Mouse (Mus musculus) CH12.LX (cell line): ENCODE measurements at regions not wholly inside any gene's neighbourhood (a gene's known extent, or its start where the extent isn't known, plus 50 kb on each side); places are given as distances from the start of the nearest gene placed in this dataset.

Experiments
- DNase-seq: peaks from one replicate; pipeline ENCODE4 v3.0.0-alpha.2; 2013; ENCODE audit errors: extremely low read depth
- H3K27ac ChIP-seq: 2 replicates; pipeline ENCODE4 v1.5.1; 2012; ENCODE audit warnings: low read depth, mild to moderate bottlenecking, control low read depth, moderate library complexity; ENCODE audit not compliant: insufficient read depth
- H3K27me3 ChIP-seq: replicated peaks from 2 replicates; pipeline ENCODE3; 2012; ENCODE audit warnings: inconsistent platforms
- H3K36me3 ChIP-seq, 2 experiments: replicated peaks in 1 of 2; 2 replicates each; pipeline versions ENCODE3 to v1.6.1; 2012; ENCODE audit warnings: inconsistent platforms in 1 of 2, low read length in 1 of 2, mild to moderate bottlenecking in 1 of 2, mixed read lengths in 1 of 2, moderate library complexity in 1 of 2; ENCODE audit not compliant: control insufficient read depth in 1 of 2, insufficient read depth in 1 of 2
- H3K4me1 ChIP-seq, 2 experiments: 2 replicates each; pipeline ENCODE4 v1.6.1; 2012; ENCODE audit warnings: inconsistent platforms in 1 of 2, moderate library complexity in 1 of 2; ENCODE audit not compliant: insufficient read depth in 2 of 2, control insufficient read depth in 1 of 2
- H3K4me2 ChIP-seq: 2 replicates; pipeline ENCODE4 v1.6.1; 2012; ENCODE audit warnings: low read depth, mild to moderate bottlenecking, control low read depth; ENCODE audit not compliant: poor library complexity, insufficient read depth, severe bottlenecking
- H3K4me3 ChIP-seq, 3 experiments: fragments of 150-350 bp in 1 of 3; sonication (generic) in 1 of 3; replicated peaks in 1 of 3; 2 replicates each; pipeline versions ENCODE3 to v1.5.1; 2011 to 2012; ENCODE audit warnings: low read depth in 2 of 3, low read length in 2 of 3, mild to moderate bottlenecking in 2 of 3, moderate library complexity in 2 of 3, control low read depth in 1 of 3, improper control_type of control experiment in 1 of 3, inconsistent platforms in 1 of 3, mixed read lengths in 1 of 3; ENCODE audit not compliant: poor library complexity in 1 of 3
- H3K79me2 ChIP-seq: replicated peaks from 2 replicates; pipeline ENCODE4 v1.6.1; 2012; ENCODE audit warnings: mild to moderate bottlenecking, moderate library complexity; ENCODE audit not compliant: control insufficient read depth, poor library complexity, insufficient read depth, severe bottlenecking; ENCODE audit errors: extremely low read depth
- H3K9ac ChIP-seq: 2 replicates; pipeline ENCODE4 v1.6.1; 2012; ENCODE audit warnings: low read depth, mild to moderate bottlenecking, control low read depth, moderate library complexity; ENCODE audit not compliant: insufficient read depth
- H3K9me3 ChIP-seq: replicated peaks from 2 replicates; pipeline ENCODE3; 2012; ENCODE audit warnings: low read length, inconsistent platforms, mixed read lengths
- CTCF ChIP-seq, 2 experiments: IDR thresholded peaks in 1 of 2; conservative IDR thresholded peaks in 1 of 2; 2 replicates each; pipeline ENCODE4 v1.5.1; 2011 to 2012; ENCODE audit warnings: low read depth in 2 of 2, low read length in 2 of 2, improper control_type of control experiment in 1 of 2, inconsistent platforms in 1 of 2, mild to moderate bottlenecking in 1 of 2, moderate library complexity in 1 of 2
- ELF1 ChIP-seq: IDR thresholded peaks from 2 replicates; pipeline ENCODE4 v1.6.1; 2014; ENCODE audit warnings: low read depth, mild to moderate bottlenecking, inconsistent platforms, low read length, improper control_type of control experiment
- EP300 ChIP-seq: IDR thresholded peaks from 2 replicates; pipeline ENCODE4 v1.6.1; 2011; ENCODE audit warnings: low read length, improper control_type of control experiment
- JUND ChIP-seq: conservative IDR thresholded peaks from 2 replicates; pipeline ENCODE4 v1.6.1; 2011; ENCODE audit warnings: low read depth, low read length, improper control_type of control experiment
- KAT2A ChIP-seq: IDR thresholded peaks from 2 replicates; pipeline ENCODE4 v1.6.1; 2012; ENCODE audit warnings: low read length, improper control_type of control experiment, inconsistent platforms; ENCODE audit not compliant: insufficient replicate concordance
- MAFK ChIP-seq: IDR thresholded peaks from 2 replicates; pipeline ENCODE4 v1.6.1; 2011; ENCODE audit warnings: low read length, improper control_type of control experiment; ENCODE audit not compliant: insufficient replicate concordance
- MAX ChIP-seq: IDR thresholded peaks from 2 replicates; pipeline ENCODE4 v1.6.1; 2011; ENCODE audit warnings: low read length, improper control_type of control experiment
- MXI1 ChIP-seq: IDR thresholded peaks from 2 replicates; pipeline ENCODE4 v1.6.1; 2011; ENCODE audit warnings: mild to moderate bottlenecking, low read depth, low read length, improper control_type of control experiment
- NELFE ChIP-seq: IDR thresholded peaks from 2 replicates; pipeline ENCODE4 v1.6.1; 2011; ENCODE audit warnings: low read depth, low read length, improper control_type of control experiment
- POLR2A ChIP-seq: IDR thresholded peaks from 2 replicates; pipeline ENCODE4 v1.6.1; 2011; ENCODE audit warnings: low read depth, mild to moderate bottlenecking, improper control_type of control experiment, low read length
- POLR2AphosphoS2 ChIP-seq: IDR thresholded peaks from 2 replicates; pipeline ENCODE4 v1.6.1; 2011; ENCODE audit warnings: low read depth, low read length, improper control_type of control experiment
- RCOR1 ChIP-seq: conservative IDR thresholded peaks from 2 replicates; pipeline ENCODE4 v1.6.1; 2012; ENCODE audit warnings: low read depth, mild to moderate bottlenecking, inconsistent platforms, low read length, improper control_type of control experiment
- SMC3 ChIP-seq: IDR thresholded peaks from 2 replicates; pipeline ENCODE4 v1.6.1; 2011; ENCODE audit warnings: low read depth, low read length, improper control_type of control experiment
- UBTF ChIP-seq: IDR thresholded peaks from 2 replicates; pipeline ENCODE4 v1.6.1; 2012; ENCODE audit warnings: low read depth, mild to moderate bottlenecking, inconsistent platforms, low read length, improper control_type of control experiment, moderate library complexity
- USF1 ChIP-seq: IDR thresholded peaks from 2 replicates; pipeline ENCODE4 v1.6.1; 2014; ENCODE audit warnings: low read depth, mild to moderate bottlenecking, inconsistent platforms, low read length, improper control_type of control experiment
- ZC3H11A ChIP-seq: IDR thresholded peaks from 2 replicates; pipeline ENCODE4 v1.6.1; 2012; ENCODE audit warnings: low read depth, mild to moderate bottlenecking, inconsistent platforms, low read length, improper control_type of control experiment
- dilution Hi-C: fragments of 300-500 bp; cut with MboI; formaldehyde crosslinking; loops from 2 replicates; pipeline ENCODE4 v1.14.3; 2020; ENCODE audit warnings: low sequenced_read_pairs; ENCODE audit not compliant: extremely low pct_unique_long_range_greater_than_20kb, extremely low pct_ligation_motif_present
- in situ Hi-C: fragments of 300-500 bp; cut with MboI; formaldehyde crosslinking; loops from 3 replicates; pipeline ENCODE4 v1.14.3; 2019; ENCODE audit warnings: low sequenced_read_pairs, low pct_ligation_motif_present, low pct_unique_long_range_greater_than_20kb, mixed read lengths

DNA sequence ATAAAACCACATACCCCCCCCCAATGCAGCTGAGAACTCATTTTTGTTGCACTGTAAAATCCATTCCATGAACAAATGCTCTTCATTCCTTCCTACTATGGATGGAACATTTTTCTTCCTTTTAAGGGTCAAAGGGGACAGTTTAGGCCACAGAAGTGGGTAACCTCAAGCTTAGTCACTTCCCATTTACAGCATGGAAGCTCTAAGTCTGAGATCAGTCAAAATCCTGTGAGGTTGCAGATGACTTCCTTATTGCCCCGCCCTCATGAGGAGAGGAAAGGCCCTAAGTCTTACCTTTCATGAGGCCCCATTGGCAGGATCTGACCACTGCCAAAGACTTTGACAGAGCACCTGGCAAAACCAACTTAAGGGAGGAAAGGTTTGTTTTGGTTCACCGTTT, 94.7 kb upstream of the E030018B13Rik start:
- peaks cover 2 to 6% of the 10 kb centered on the region in 2 experiments for H3K4me1 ChIP-seq
- H3K4me3 ChIP-seq = no peak overlapping the region
- no peak overlapping the region for H3K4me2 ChIP-seq
- TF ChIP-seq CTCF (conservative IDR thresholded peaks at IDR 0.05 in 1 of 2, IDR thresholded peaks at IDR 0.05 in 1 of 2; ENCODE audit: low read depth in 2 of 2, low read length in 2 of 2) (no peak), ZC3H11A (no peak), RCOR1 (no peak), UBTF (no peak), EP300 (no peak), POLR2AphosphoS2 (no peak), ELF1 (no peak), JUND (no peak), USF1 (no peak), MAFK (no peak), MAX (no peak), SMC3 (no peak), POLR2A (no peak), NELFE (no peak), MXI1 (no peak)
- in situ Hi-C loops = no loop called here
- H3K27me3 ChIP-seq = no peaks in the 10 kb centered on the region
- H3K79me2 ChIP-seq = no peaks in the 10 kb centered on the region
- no peaks in the 10 kb centered on the region for H3K9me3 ChIP-seq
- no peak overlapping the region for H3K9ac ChIP-seq
- no peak for DNase-seq
- H3K27ac ChIP-seq = no peak overlapping the region
- dilution Hi-C loops = no loop called here
- H3K36me3 ChIP-seq = no peaks in the 10 kb centered on the region

DNA sequence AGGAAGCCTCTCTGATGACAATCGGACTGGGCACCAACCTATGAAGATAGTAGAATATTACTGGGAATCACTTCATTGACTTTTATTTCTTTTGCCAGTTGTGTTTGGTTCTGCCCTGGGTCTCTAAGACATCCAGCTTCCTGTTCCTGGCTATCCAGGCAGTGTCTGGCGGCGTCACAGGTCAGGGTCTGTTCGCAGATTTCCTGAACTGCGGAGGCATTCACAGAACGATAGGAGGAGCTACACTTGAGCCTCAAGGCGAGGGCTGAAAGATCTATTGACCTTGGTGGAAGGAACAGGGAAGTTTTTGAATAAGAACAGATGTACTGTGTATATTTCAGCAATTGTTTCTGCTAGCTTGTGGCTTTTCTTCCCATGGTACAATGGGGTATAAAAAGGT, 92.6 kb upstream of the E030018B13Rik start:
- dilution Hi-C loops (no loop called here), in situ Hi-C loops (no loop called here)
- Histone ChIP-seq H3K36me3 (no peaks in the 10 kb centered on the region), H3K27me3 (no peaks in the 10 kb centered on the region), H3K4me2 (no peak overlapping the region), H3K4me1 (no peaks in the 10 kb centered on the region), H3K9me3 (no peaks in the 10 kb centered on the region), H3K9ac (no peak overlapping the region), H3K4me3 (no peak overlapping the region), H3K79me2 (no peaks in the 10 kb centered on the region), H3K27ac (no peak overlapping the region)
- DNase-seq = no peak
- TF ChIP-seq JUND (no peak), SMC3 (no peak), KAT2A (no peak), CTCF (conservative IDR thresholded peaks at IDR 0.05 in 1 of 2, IDR thresholded peaks at IDR 0.05 in 1 of 2; ENCODE audit: low read depth in 2 of 2, low read length in 2 of 2) (0 out of 4 replicates have a peak, but pooled peaks of 1 of the 2 experiments have one; percentile 6)
